Mouse (Mus musculus): ENCODE data around the gene Fam169a. TPM values are rescaled to one million over a fixed set of nuclear protein-coding genes. Genes with fewer than 3 reads are reported as not detected.

Gene Fam169a
- total and polyA plus RNA-seq, 3 experiments, result 0.42 to 0.79 TPM; not detected in 1

DNA sequence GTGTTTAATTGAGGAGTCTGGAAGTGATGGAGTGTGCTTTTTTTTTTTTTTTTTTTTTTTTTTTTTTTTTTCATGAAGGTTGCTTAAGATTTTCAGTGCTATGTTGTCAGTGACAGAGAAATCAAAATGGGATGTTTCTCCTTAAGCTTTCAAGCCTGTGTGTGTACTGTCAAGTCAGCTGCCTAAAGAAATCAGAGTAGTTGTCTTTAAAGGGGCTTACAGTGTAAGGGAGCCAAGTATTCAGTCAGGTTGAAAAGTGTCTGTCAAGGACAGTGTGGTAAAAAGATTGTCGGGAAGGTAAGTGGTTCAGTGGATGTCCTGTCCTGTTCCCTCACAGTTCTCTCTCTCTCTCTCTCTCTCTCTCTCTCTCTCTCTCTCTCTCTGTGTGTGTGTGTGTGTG is 6.4 kb downstream of the Fam169a start:
- Histone ChIP-seq H3K36me3 (replicated peaks in 1 of 2; ENCODE audit: control insufficient read depth in 1 of 2, insufficient read depth in 1 of 2, low read length in 1 of 2) (no peaks in the 10 kb centered on the region), H3K9ac (ENCODE audit: insufficient read depth, low read depth) (no peak overlapping the region), H3K4me2 (ENCODE audit: insufficient read depth, low read depth, poor library complexity, severe bottlenecking) (no peak overlapping the region), H3K4me3 (replicated peaks in 1 of 3; ENCODE audit: low read depth in 2 of 3, low read length in 2 of 3, poor library complexity in 1 of 3) (no peak overlapping the region), H3K27me3 (replicated peaks) (no peaks in the 10 kb centered on the region), H3K4me1 (ENCODE audit: control insufficient read depth in 1 of 2, insufficient read depth in 2 of 2) (no peaks in the 10 kb centered on the region), H3K79me2 (replicated peaks; ENCODE audit: control insufficient read depth, extremely low read depth, insufficient read depth, poor library complexity, severe bottlenecking) (no peaks in the 10 kb centered on the region), H3K27ac (ENCODE audit: insufficient read depth, low read depth) (no peak overlapping the region), H3K9me3 (replicated peaks; ENCODE audit: low read length) (peaks cover 6% of the 10 kb centered on the region)
- dilution Hi-C loops (cut with MboI; ENCODE audit: extremely low pct_ligation_motif_present, extremely low pct_unique_long_range_greater_than_20kb, low sequenced_read_pairs), result no loop called here
- in situ Hi-C loops (cut with MboI; ENCODE audit: low pct_ligation_motif_present, low pct_unique_long_range_greater_than_20kb, low sequenced_read_pairs), result no loop called here
- DNase-seq (ENCODE audit: extremely low read depth), result no peak
- no peak for TF ChIP-seq RCOR1 (conservative IDR thresholded peaks at IDR 0.05; ENCODE audit: low read depth, low read length)
- no peak for TF ChIP-seq EP300 (IDR thresholded peaks at IDR 0.05; ENCODE audit: low read length)
- TF ChIP-seq TBP (conservative IDR thresholded peaks at IDR 0.05; ENCODE audit: low read depth, low read length), result no peak
- no peak for TF ChIP-seq POLR2A (IDR thresholded peaks at IDR 0.05; ENCODE audit: low read depth, low read length)
- TF ChIP-seq PAX5 (IDR thresholded peaks at IDR 0.05; ENCODE audit: low read length), result no peak
- TF ChIP-seq SMC3 (IDR thresholded peaks at IDR 0.05; ENCODE audit: low read depth, low read length), result no peak
- TF ChIP-seq CHD2 (IDR thresholded peaks at IDR 0.05; ENCODE audit: low read length), result no peak
- no peak for TF ChIP-seq IRF4 (IDR thresholded peaks at IDR 0.05; ENCODE audit: low read depth, low read length)
- TF ChIP-seq SIN3A (IDR thresholded peaks at IDR 0.05; ENCODE audit: low read length), result no peak
- no peak for TF ChIP-seq GABPA (IDR thresholded peaks at IDR 0.05; ENCODE audit: insufficient replicate concordance, low read depth, low read length)
- no peak for TF ChIP-seq ZMIZ1 (IDR thresholded peaks at IDR 0.05; ENCODE audit: low read depth, low read length)
- no peak for TF ChIP-seq UBTF (IDR thresholded peaks at IDR 0.05; ENCODE audit: low read depth, low read length)
- no peak for TF ChIP-seq MYC (IDR thresholded peaks at IDR 0.05; ENCODE audit: low read depth, low read length)

DNA sequence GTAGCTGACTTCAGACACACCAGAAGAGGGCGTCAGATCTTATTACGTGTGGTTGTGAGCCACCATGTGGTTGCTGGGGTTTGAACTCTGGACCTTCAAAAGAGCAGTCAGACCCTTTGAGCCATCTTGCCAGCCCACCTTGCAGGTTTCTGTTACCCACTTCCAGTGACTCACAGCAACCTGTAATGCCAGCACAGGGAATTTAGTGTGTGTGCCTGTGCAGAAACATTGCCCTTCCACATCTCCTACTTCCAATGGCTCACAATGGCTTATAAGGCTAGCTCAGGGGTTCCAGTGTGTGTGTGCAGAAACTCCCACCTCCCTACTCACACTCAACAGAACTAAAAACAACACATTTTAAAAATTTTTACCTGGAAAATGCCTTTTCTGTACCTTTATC is 10.5 kb downstream of the Fam169a start:
- Histone ChIP-seq H3K4me2 (ENCODE audit: insufficient read depth, low read depth, poor library complexity, severe bottlenecking) (no peak overlapping the region), H3K9me3 (replicated peaks; ENCODE audit: low read length) (no peaks in the 10 kb centered on the region), H3K79me2 (replicated peaks; ENCODE audit: control insufficient read depth, extremely low read depth, insufficient read depth, poor library complexity, severe bottlenecking) (no peaks in the 10 kb centered on the region), H3K27ac (ENCODE audit: insufficient read depth, low read depth) (no peak overlapping the region), H3K36me3 (replicated peaks in 1 of 2; ENCODE audit: control insufficient read depth in 1 of 2, insufficient read depth in 1 of 2, low read length in 1 of 2) (no peaks in the 10 kb centered on the region), H3K27me3 (replicated peaks) (no peaks in the 10 kb centered on the region), H3K4me3 (replicated peaks in 1 of 3; ENCODE audit: low read depth in 2 of 3, low read length in 2 of 3, poor library complexity in 1 of 3) (no peak overlapping the region), H3K4me1 (ENCODE audit: control insufficient read depth in 1 of 2, insufficient read depth in 2 of 2) (no peaks in the 10 kb centered on the region), H3K9ac (ENCODE audit: insufficient read depth, low read depth) (no peak overlapping the region)
- DNase-seq (ENCODE audit: extremely low read depth), result no peak
- in situ Hi-C loops (cut with MboI; ENCODE audit: low pct_ligation_motif_present, low pct_unique_long_range_greater_than_20kb, low sequenced_read_pairs), result no loop called here
- dilution Hi-C loops (cut with MboI; ENCODE audit: extremely low pct_ligation_motif_present, extremely low pct_unique_long_range_greater_than_20kb, low sequenced_read_pairs), result no loop called here
- no peak for TF ChIP-seq HCFC1 (IDR thresholded peaks at IDR 0.05; ENCODE audit: low read depth, low read length)
- TF ChIP-seq NRF1 (IDR thresholded peaks at IDR 0.05; ENCODE audit: low read depth, low read length), result no peak
- no peak for TF ChIP-seq JUND (conservative IDR thresholded peaks at IDR 0.05; ENCODE audit: low read depth, low read length)
- TF ChIP-seq MEF2A (IDR thresholded peaks at IDR 0.05; ENCODE audit: borderline replicate concordance, low read depth, low read length), result no peak
- no peak for TF ChIP-seq E2F4 (IDR thresholded peaks at IDR 0.05; ENCODE audit: insufficient replicate concordance, low read depth, low read length)
- no peak for TF ChIP-seq ETS1 (conservative IDR thresholded peaks at IDR 0.05; ENCODE audit: low read depth, low read length)
- TF ChIP-seq JUN (IDR thresholded peaks at IDR 0.05; ENCODE audit: insufficient read depth, low read depth, low read length), result no peak
- TF ChIP-seq ZC3H11A (IDR thresholded peaks at IDR 0.05; ENCODE audit: low read depth, low read length), result no peak
- TF ChIP-seq ELF1 (IDR thresholded peaks at IDR 0.05; ENCODE audit: low read depth, low read length), result no peak
- no peak for TF ChIP-seq POLR2A (IDR thresholded peaks at IDR 0.05; ENCODE audit: low read depth, low read length)

Measured in CH12.LX (cell line).